In the genomic region with DNA sequence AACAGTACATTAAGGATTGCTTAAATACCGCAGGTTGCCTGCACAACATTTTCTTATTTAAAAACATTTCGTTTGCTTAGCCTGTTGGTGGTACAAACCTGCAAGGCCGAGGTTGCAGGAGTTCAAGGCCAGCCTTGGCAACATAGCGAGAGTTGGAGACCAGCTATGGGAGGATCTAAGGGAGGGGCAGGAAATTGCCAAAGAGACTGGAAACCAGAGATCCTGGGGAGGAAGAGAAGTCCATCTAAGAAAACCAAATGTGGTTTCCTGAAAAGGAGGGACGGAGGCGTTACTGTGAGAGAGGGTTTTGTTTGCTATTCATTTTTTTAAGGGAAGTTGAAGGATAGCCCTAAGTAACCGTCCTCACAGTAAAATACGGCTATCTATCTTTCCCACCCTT, we compare ENCODE assay signal across 7 mouse cellular contexts. TPM values are rescaled to one million over a fixed set of nuclear protein-coding genes. Genes with fewer than 3 reads are reported as not detected.
DNase-seq lines count a peak whose midpoint lies in the region; ATAC-seq lines count a peak whose summit lies in the region.

No protein-coding gene starts in this region.

- no peak overlapping the region for H3K27ac ChIP-seq in midbrain, embryonic 11.5 days (ENCODE audit: low read depth, low read length)

- H3K27me3 ChIP-seq in midbrain, embryonic 11.5 days (ENCODE audit: control insufficient read depth, insufficient read depth, low read length): no peaks in the 10 kb centered on the region

- no peak for ATAC-seq in midbrain, embryonic 11.5 days (ENCODE audit: low FRiP score)

- H3K36me3 ChIP-seq in midbrain, embryonic 11.5 days (ENCODE audit: control insufficient read depth, insufficient read depth, low read length): no peaks in the 10 kb centered on the region; the same call in 1 of the 2 replicates

- peak overlapping the region; percentile 9; the same call in 1 of the 2 replicates for H3K4me2 ChIP-seq in midbrain, embryonic 11.5 days

- 55% methylated on average over 8 of the region's 8 CpGs for WGBS in midbrain, embryonic 11.5 days

- H3K9ac ChIP-seq in midbrain, embryonic 11.5 days (ENCODE audit: low read length): no peak overlapping the region; the same call in 1 of the 2 replicates

- H3K4me1 ChIP-seq in midbrain, embryonic 11.5 days (ENCODE audit: control insufficient read depth, insufficient read depth, low read length): peaks cover 11% of the 10 kb centered on the region; the same call in 1 of the 2 replicates

- no peak overlapping the region for H3K4me3 ChIP-seq in midbrain, embryonic 11.5 days (ENCODE audit: low read depth, low read length)

- H3K9me3 ChIP-seq in midbrain, embryonic 11.5 days (ENCODE audit: control insufficient read depth, low read length): no peaks in the 10 kb centered on the region

- DNase-seq in ES-CJ7 (ENCODE audit: low read depth, low spot score): peak; percentile 74
- peak; percentile 40 for DNase-seq in adrenal gland, postnatal 25 days
- DNase-seq in heart, adult 9 months (ENCODE audit: low spot score in 2 of 2): peak; percentile 70 to 78
- DNase-seq in kidney, postnatal 36 days: peak; percentile 44 to 47
- DNase-seq in midbrain, embryonic 11.5 days (ENCODE audit: low spot score, missing footprints): peak; percentile 86
- no peak for DNase-seq in right cerebral cortex, postnatal 4 days
- DNase-seq in frontal cortex, postnatal 14 days (ENCODE audit: low spot score in 2 of 2): no peak

RNA-seq across cellular contexts. Expression of gene A930033H14Rik, which starts 1.3 kb away (rescaled TPM):
- 3.2 and 5.5 TPM in 2 replicates for total RNA-seq in adrenal gland, postnatal 25 days (2021)
- 0.82 and 0.91 TPM in 2 replicates for polyA plus RNA-seq in midbrain, embryonic 11.5 days (2014; fragmentation: Nextera tagmentation; extraction: Ambion mirVana)

Comparison
In these comparisons a context has a peak if more than half of its experiments do, and no peak if none do; other contexts are left out.
1. DNase-seq: peak in ES-CJ7 (single experiment), adrenal gland, postnatal 25 days (single experiment), heart, adult 9 months (2 of 2), kidney, postnatal 36 days (2 of 2) and midbrain, embryonic 11.5 days (single experiment); none in right cerebral cortex, postnatal 4 days (single experiment) and frontal cortex, postnatal 14 days (0 of 2).